Mouse (Mus musculus): ENCODE data around the gene Otc. TPM values are rescaled to one million over a fixed set of nuclear protein-coding genes. Genes with fewer than 3 reads are reported as not detected.
A peak's percentile ranks its signal among the peaks of the same experiment; 100 is the strongest.

Gene Otc
- under 1 TPM in 1 of 2 experiments, not detected in 1; 0.36 TPM for total RNA-seq (2021)
- long read RNA-seq, experiment 1, result 0 reads
- long read RNA-seq, experiment 2, result 0 reads

- no peak for DNase-seq (ENCODE audit: low spot score in 2 of 2)
Observed at GRCm38 (mm10) chrX:10251852-10252504, at the start of gene Otc. Otc (plus strand) TSS chrX:10252305.

GRCm38 (mm10) chrX:10205937-10206336 is 46.2 kb upstream of the Otc start:
- no peak for DNase-seq (ENCODE audit: low spot score in 2 of 2)

GRCm38 (mm10) chrX:10215972-10216371 is 36.1 kb upstream of the Otc start:
- no peak for DNase-seq (ENCODE audit: low spot score in 2 of 2)

GRCm38 (mm10) chrX:10216410-10216949 is 35.6 kb upstream of the Otc start, which contains the start of gene Rpgr:
Rpgr (minus strand) TSS chrX:10216920.
- peak; percentile 75 to 89 for DNase-seq (ENCODE audit: low spot score in 2 of 2)

GRCm38 (mm10) chrX:10219281-10219680 is 32.8 kb upstream of the Otc start:
- no peak for DNase-seq (ENCODE audit: low spot score in 2 of 2)

- no peak for DNase-seq (ENCODE audit: low spot score in 2 of 2)
Observed at GRCm38 (mm10) chrX:10233051-10233450, 19.1 kb upstream of the Otc start.

- no peak for DNase-seq (ENCODE audit: low spot score in 2 of 2)
Observed at GRCm38 (mm10) chrX:10234617-10235016, 17.5 kb upstream of the Otc start.

GRCm38 (mm10) chrX:10239515-10239914 is 12.6 kb upstream of the Otc start:
- DNase-seq (ENCODE audit: low spot score in 2 of 2), result no peak

- DNase-seq (ENCODE audit: low spot score in 2 of 2), result no peak
Observed at GRCm38 (mm10) chrX:10243916-10244315, 8.2 kb upstream of the Otc start.

- no peak for DNase-seq (ENCODE audit: low spot score in 2 of 2)
Observed at GRCm38 (mm10) chrX:10251357-10251756, 748 bp upstream of the Otc start.

GRCm38 (mm10) chrX:10257774-10258173 is 5.7 kb downstream of the Otc start:
- DNase-seq (ENCODE audit: low spot score in 2 of 2), result no peak

- no peak for DNase-seq (ENCODE audit: low spot score in 2 of 2)
Observed at GRCm38 (mm10) chrX:10258260-10258659, 6.2 kb downstream of the Otc start.

- no peak for DNase-seq (ENCODE audit: low spot score in 2 of 2)
Observed at GRCm38 (mm10) chrX:10268308-10268707, 16.2 kb downstream of the Otc start.

- no peak for DNase-seq (ENCODE audit: low spot score in 2 of 2)
Observed at GRCm38 (mm10) chrX:10268761-10269437, 16.8 kb downstream of the Otc start.

- DNase-seq (ENCODE audit: low spot score in 2 of 2), result no peak
Observed at GRCm38 (mm10) chrX:10297341-10297740, 45.2 kb downstream of the Otc start.

GRCm38 (mm10) chrX:10318176-10318575 is 66.1 kb downstream of the Otc start:
- no peak for DNase-seq (ENCODE audit: low spot score in 2 of 2)

- no peak for DNase-seq (ENCODE audit: low spot score in 2 of 2)
Observed at GRCm38 (mm10) chrX:10330246-10330645, 78.1 kb downstream of the Otc start.

GRCm38 (mm10) chrX:10331749-10332148 is 79.6 kb downstream of the Otc start:
- no peak for DNase-seq (ENCODE audit: low spot score in 2 of 2)

GRCm38 (mm10) chrX:10336816-10337215 is 84.7 kb downstream of the Otc start:
- no peak for DNase-seq (ENCODE audit: low spot score in 2 of 2)

- no peak for DNase-seq (ENCODE audit: low spot score in 2 of 2)
Observed at GRCm38 (mm10) chrX:10355867-10356266, 103.8 kb downstream of the Otc start.

Measured in gastrocnemius, postnatal 4 days (tissue).